Mouse (Mus musculus): ENCODE measurements around the gene Srpx2.

The Srpx2 gene

GRCm38 (mm10) chrX:133908261-133908660 lies at the start of gene Srpx2:
TSS of gene Srpx2 (plus strand) at chrX:133908426.
- DNase-seq (ENCODE audit: low read depth in 1 of 2, low spot score in 2 of 2) = no peak

GRCm38 (mm10) chrX:133869743-133870142 lies 38.5 kb upstream of the Srpx2 start:
- DNase-seq (ENCODE audit: low read depth in 1 of 2, low spot score in 2 of 2) = peak in 1 of 2 experiments; percentile 1

GRCm38 (mm10) chrX:133887308-133887707 lies 20.9 kb upstream of the Srpx2 start:
- DNase-seq (ENCODE audit: low read depth in 1 of 2, low spot score in 2 of 2) = no peak

- DNase-seq (ENCODE audit: low read depth in 1 of 2, low spot score in 2 of 2) = no peak
Measured at GRCm38 (mm10) chrX:133888111-133888510, 20.1 kb upstream of the Srpx2 start.

- no peak for DNase-seq (ENCODE audit: low read depth in 1 of 2, low spot score in 2 of 2)
Measured at GRCm38 (mm10) chrX:133898014-133898542, 10.1 kb upstream of the Srpx2 start, which contains the start of gene Tspan6. TSS of gene Tspan6 (minus strand) at chrX:133898429.

- no peak for DNase-seq (ENCODE audit: low read depth in 1 of 2, low spot score in 2 of 2)
Measured at GRCm38 (mm10) chrX:133911397-133912103, 3.3 kb downstream of the Srpx2 start.

GRCm38 (mm10) chrX:133913006-133913405 lies 4.8 kb downstream of the Srpx2 start:
- DNase-seq (ENCODE audit: low read depth in 1 of 2, low spot score in 2 of 2) = no peak

- DNase-seq (ENCODE audit: low read depth in 1 of 2, low spot score in 2 of 2) = no peak
Measured at GRCm38 (mm10) chrX:133914219-133914618, 6.0 kb downstream of the Srpx2 start.

- DNase-seq (ENCODE audit: low read depth in 1 of 2, low spot score in 2 of 2) = no peak
Measured at GRCm38 (mm10) chrX:133921187-133921586, 13.0 kb downstream of the Srpx2 start.

GRCm38 (mm10) chrX:133926760-133927159 lies 18.5 kb downstream of the Srpx2 start:
- DNase-seq (ENCODE audit: low read depth in 1 of 2, low spot score in 2 of 2) = no peak

GRCm38 (mm10) chrX:133931302-133932013 lies 23.2 kb downstream of the Srpx2 start:
- DNase-seq (ENCODE audit: low read depth in 1 of 2, low spot score in 2 of 2) = no peak

- no peak for DNase-seq (ENCODE audit: low read depth in 1 of 2, low spot score in 2 of 2)
Measured at GRCm38 (mm10) chrX:133936605-133937225, 28.5 kb downstream of the Srpx2 start.

- no peak for DNase-seq (ENCODE audit: low read depth in 1 of 2, low spot score in 2 of 2)
Measured at GRCm38 (mm10) chrX:133939561-133939960, 31.3 kb downstream of the Srpx2 start.

GRCm38 (mm10) chrX:133947427-133947826 lies 39.2 kb downstream of the Srpx2 start:
- no peak for DNase-seq (ENCODE audit: low read depth in 1 of 2, low spot score in 2 of 2)

- DNase-seq (ENCODE audit: low read depth in 1 of 2, low spot score in 2 of 2) = no peak
Measured at GRCm38 (mm10) chrX:133954661-133955060, 46.4 kb downstream of the Srpx2 start.

- no peak for DNase-seq (ENCODE audit: low read depth in 1 of 2, low spot score in 2 of 2)
Measured at GRCm38 (mm10) chrX:133960617-133961016, 52.4 kb downstream of the Srpx2 start.

- no peak for DNase-seq (ENCODE audit: low read depth in 1 of 2, low spot score in 2 of 2)
Measured at GRCm38 (mm10) chrX:133964615-133965014, 56.4 kb downstream of the Srpx2 start.

- DNase-seq (ENCODE audit: low read depth in 1 of 2, low spot score in 2 of 2) = no peak
Measured at GRCm38 (mm10) chrX:133981231-133982002, 73.2 kb downstream of the Srpx2 start, which contains the start of gene Sytl4. TSS of gene Sytl4 (minus strand) at chrX:133981812.

Data from monocyte, adult 2 months (primary cell).